Mouse (Mus musculus): Measurements from ENCODE around the gene Depdc7. TPM values are rescaled to one million over a fixed set of nuclear protein-coding genes. Genes with fewer than 3 reads are reported as not detected.

The Depdc7 gene
- polyA plus RNA-seq, 1 experiment from 2014 or later: 19.8 TPM

GRCm38 (mm10) chr2:104741896-104742740, 560 bp downstream of the Depdc7 start:
- ATAC-seq: peak; percentile 18
- no peaks in the 10 kb centered on the region for H3K27me3 ChIP-seq
- no peak for TF ChIP-seq CTCF (IDR thresholded peaks at IDR 0.05)
- ChIA-PET CTCF (interaction anchor here (1.9 kb wide), 1 partner anchor 57 kb away, joined by 6 read pairs; no protein-coding TSS in a partner anchor), POLR2A (interaction anchor here (1.0 to 1.4 kb wide), 3 partner anchors 9 to 53 kb away, joined by 3 to 6 read pairs (median 4); no protein-coding TSS in a partner anchor)
- no peak for DNase-seq (ENCODE audit: low read depth, low spot score)
- in situ Hi-C loops (cut with MboI; ENCODE audit: low pct_unique_long_range_greater_than_20kb): no loop called here

GRCm38 (mm10) chr2:104741015-104741758, 1.5 kb downstream of the Depdc7 start:
- no peaks in the 10 kb centered on the region for H3K27me3 ChIP-seq
- in situ Hi-C loops (cut with MboI; ENCODE audit: low pct_unique_long_range_greater_than_20kb): no loop called here
- TF ChIP-seq CTCF (IDR thresholded peaks at IDR 0.05): no peak
- POLR2A ChIA-PET: interaction anchor here (1.0 to 1.4 kb wide), 3 partner anchors 8 to 52 kb away, joined by 3 to 6 read pairs (median 4); no protein-coding TSS in a partner anchor
- no peak for DNase-seq (ENCODE audit: low read depth, low spot score)
- CTCF ChIA-PET: interaction anchor here (0.8 to 1.9 kb wide), 2 partner anchors 56 to 246 kb away, joined by 4 to 6 read pairs; no protein-coding TSS in a partner anchor
- no peak for ATAC-seq

- CTCF ChIA-PET: interaction anchor here (0.8 kb wide), 1 partner anchor 245 kb away, joined by 4 read pairs; no protein-coding TSS in a partner anchor
- ATAC-seq (no peak), DNase-seq (ENCODE audit: low read depth, low spot score) (no peak)
- POLR2A ChIA-PET: no interaction called here
- TF ChIP-seq CTCF (IDR thresholded peaks at IDR 0.05): no peak
- in situ Hi-C loops (cut with MboI; ENCODE audit: low pct_unique_long_range_greater_than_20kb): no loop called here
- no peaks in the 10 kb centered on the region for H3K27me3 ChIP-seq
Observed at GRCm38 (mm10) chr2:104740248-104740949, 2.3 kb downstream of the Depdc7 start.

DNA sequence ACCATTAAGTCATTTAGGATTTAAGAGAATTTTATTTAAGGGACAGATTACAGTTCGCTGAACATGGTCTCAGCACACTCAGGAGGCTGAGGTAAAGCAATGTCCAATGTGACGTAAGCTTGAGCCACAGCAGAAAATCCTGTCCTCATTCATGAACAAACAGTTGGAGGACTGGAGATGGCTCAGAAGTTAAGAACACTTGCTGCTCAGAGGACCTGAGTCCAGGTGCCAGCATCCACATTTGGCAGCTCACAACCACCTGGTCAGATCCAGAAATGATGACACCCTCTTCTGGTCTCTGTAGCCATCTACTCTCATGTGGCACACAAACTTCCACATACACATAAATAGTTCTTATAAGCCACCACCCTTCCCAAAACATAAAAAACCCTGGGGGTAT, 3.0 kb downstream of the Depdc7 start:
- TF ChIP-seq CTCF (IDR thresholded peaks at IDR 0.05): no peak
- DNase-seq (ENCODE audit: low read depth, low spot score): no peak
- ChIA-PET CTCF (no interaction called here), POLR2A (no interaction called here)
- no peak for ATAC-seq
- no peaks in the 10 kb centered on the region for H3K27me3 ChIP-seq
- in situ Hi-C loops (cut with MboI; ENCODE audit: low pct_unique_long_range_greater_than_20kb): no loop called here

DNA sequence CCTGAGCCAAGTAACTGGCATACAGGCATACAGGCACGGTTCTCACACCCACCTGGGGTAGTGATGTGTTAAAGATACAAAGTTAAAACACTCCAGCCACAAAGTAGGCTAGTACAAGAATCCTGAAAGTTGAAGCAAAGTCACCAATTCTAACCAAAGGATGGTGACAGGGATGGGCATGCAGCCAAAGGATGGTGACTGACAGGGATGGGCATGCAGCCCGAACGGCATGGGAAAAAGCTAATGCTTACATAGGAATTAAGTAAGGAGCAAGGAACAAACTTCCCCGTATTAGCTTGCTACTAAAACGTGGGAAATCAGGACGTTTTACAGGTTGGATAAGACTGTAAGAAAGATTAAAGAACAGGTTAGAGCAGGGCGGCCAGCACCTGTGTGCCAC, 6.4 kb downstream of the Depdc7 start:
- no peak for ATAC-seq
- DNase-seq (ENCODE audit: low read depth, low spot score): no peak
- in situ Hi-C loops (cut with MboI; ENCODE audit: low pct_unique_long_range_greater_than_20kb): no loop called here
- no peaks in the 10 kb centered on the region for H3K27me3 ChIP-seq
- CTCF ChIA-PET: interaction anchor here (1.1 kb wide), 1 partner anchor 15 kb away, joined by 4 read pairs; no protein-coding TSS in a partner anchor
- POLR2A ChIA-PET: no interaction called here
- no peak for TF ChIP-seq CTCF (IDR thresholded peaks at IDR 0.05)

DNA sequence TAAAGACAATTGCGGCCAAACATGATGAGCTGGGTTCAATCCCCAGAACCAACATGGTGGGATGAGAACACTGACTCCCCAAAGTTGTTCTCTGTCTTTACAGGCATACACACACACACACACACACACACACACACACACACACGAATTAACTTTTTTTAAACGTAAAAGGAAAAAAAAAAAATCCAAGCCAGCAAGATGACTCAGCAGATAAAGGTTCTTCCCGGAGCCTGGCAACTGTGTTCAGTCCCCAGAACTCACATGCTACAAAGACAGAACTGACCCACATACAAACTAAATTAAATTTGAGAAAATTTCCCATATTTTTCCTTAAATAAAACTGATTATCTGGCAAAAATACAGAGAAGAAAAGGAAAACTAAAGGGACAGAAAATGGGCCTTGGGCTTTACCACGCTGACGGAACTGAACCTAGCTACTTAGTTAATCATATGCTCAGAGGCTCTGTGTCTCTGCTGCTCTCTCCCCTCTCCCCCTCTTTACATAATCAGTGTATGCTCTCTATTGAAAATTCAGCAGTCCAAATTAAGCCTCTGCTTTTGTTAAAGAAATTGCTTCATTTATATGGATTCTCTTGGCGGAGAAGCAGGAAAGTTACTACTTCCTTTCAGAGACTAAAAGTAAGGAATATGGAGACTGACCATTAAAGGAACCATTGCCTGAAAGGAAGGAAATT, 10.0 kb downstream of the Depdc7 start:
- DNase-seq (ENCODE audit: low read depth, low spot score): no peak
- no peaks in the 10 kb centered on the region for H3K27me3 ChIP-seq
- ChIA-PET CTCF (interaction anchor here (0.9 to 1.0 kb wide), 2 partner anchors 9 to 12 kb away, joined by 3 to 4 read pairs; no protein-coding TSS in a partner anchor), POLR2A (interaction anchor here (0.6 to 1.8 kb wide), 4 partner anchors 9 to 22 kb away, joined by 3 to 6 read pairs (median 3); partner anchors contain the start of gene Tcp11l1)
- ATAC-seq: no peak
- in situ Hi-C loops (cut with MboI; ENCODE audit: low pct_unique_long_range_greater_than_20kb): no loop called here
- no peak for TF ChIP-seq CTCF (IDR thresholded peaks at IDR 0.05)

GRCm38 (mm10) chr2:104732033-104732444, 10.6 kb downstream of the Depdc7 start:
- DNase-seq (ENCODE audit: low read depth, low spot score) (peak; percentile 73), ATAC-seq (peak; percentile 95)
- H3K27me3 ChIP-seq: no peaks in the 10 kb centered on the region
- in situ Hi-C loops (cut with MboI; ENCODE audit: low pct_unique_long_range_greater_than_20kb): no loop called here
- TF ChIP-seq CTCF (IDR thresholded peaks at IDR 0.05): no peak
- ChIA-PET POLR2A (interaction anchor here (1.3 to 1.8 kb wide), 2 partner anchors 10 to 22 kb away, joined by 3 to 6 read pairs; no protein-coding TSS in a partner anchor), CTCF (interaction anchor here (0.8 to 1.1 kb wide), 4 partner anchors 9 to 51 kb away, joined by 3 to 4 read pairs (median 3); no protein-coding TSS in a partner anchor)

DNA sequence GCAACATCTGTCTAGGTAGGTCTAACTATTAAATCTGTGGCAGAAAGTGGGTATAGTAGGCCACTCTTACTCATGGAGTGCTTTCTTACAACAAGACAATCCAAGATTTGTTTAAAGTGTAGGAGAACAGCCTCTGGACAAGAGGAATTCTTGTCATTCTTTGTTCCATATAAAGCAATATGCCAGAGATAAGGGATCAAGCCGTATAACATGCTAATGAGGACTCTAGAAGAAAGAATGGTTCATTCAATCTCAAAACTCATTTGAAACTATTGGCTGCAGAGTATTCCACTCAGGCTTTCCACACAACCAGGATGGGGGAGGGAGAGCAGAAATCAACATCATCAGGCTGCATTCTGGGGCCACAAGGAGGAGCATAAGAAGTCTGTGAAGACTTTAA, 15.3 kb downstream of the Depdc7 start:
- DNase-seq (ENCODE audit: low read depth, low spot score): no peak
- ChIA-PET POLR2A (interaction anchor here (0.9 kb wide), 1 partner anchor 15 kb away, joined by 3 read pairs; the partner anchor contains the start of gene Tcp11l1), CTCF (interaction anchor here (1.2 kb wide), 1 partner anchor 42 kb away, joined by 5 read pairs; no protein-coding TSS in a partner anchor)
- no peak for ATAC-seq
- H3K27me3 ChIP-seq: no peaks in the 10 kb centered on the region
- no peak for TF ChIP-seq CTCF (IDR thresholded peaks at IDR 0.05)
- in situ Hi-C loops (cut with MboI; ENCODE audit: low pct_unique_long_range_greater_than_20kb): no loop called here

DNA sequence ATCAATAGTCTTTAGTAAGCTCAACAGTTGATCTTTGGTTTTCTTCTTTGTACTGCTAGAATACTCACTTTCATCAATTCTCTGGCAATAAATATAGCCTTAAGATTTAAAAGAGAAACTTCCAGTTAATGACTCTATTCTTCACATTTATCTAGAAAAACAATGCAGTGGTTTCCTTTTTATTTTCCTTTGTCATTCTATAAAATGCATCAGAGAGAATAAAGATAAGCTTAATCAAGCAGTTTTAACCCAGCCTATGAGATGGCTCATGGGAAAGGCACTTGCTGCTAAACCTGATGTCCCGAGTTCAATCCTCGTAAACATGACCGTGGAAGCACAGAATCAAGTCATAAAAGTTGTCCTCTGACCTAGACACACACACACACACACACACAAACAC, 20.7 kb downstream of the Depdc7 start:
- CTCF ChIA-PET: interaction anchor here (0.7 kb wide), 1 partner anchor 10 kb away, joined by 3 read pairs; no protein-coding TSS in a partner anchor
- in situ Hi-C loops (cut with MboI; ENCODE audit: low pct_unique_long_range_greater_than_20kb): no loop called here
- TF ChIP-seq CTCF (IDR thresholded peaks at IDR 0.05): no peak
- ATAC-seq: no peak
- no peak for DNase-seq (ENCODE audit: low read depth, low spot score)
- POLR2A ChIA-PET: no interaction called here
- no peaks in the 10 kb centered on the region for H3K27me3 ChIP-seq

Measured in Patski (cell line).